Mouse (Mus musculus) ES-E14 (cell line): ENCODE data around the gene Qrsl1. TPM values are rescaled to one million over a fixed set of nuclear protein-coding genes. Genes with fewer than 3 reads are reported as not detected.
"Not testable (repeated sequence)": the region's sequence is repeated elsewhere in the genome, so short reads cannot be mapped to it uniquely, and the experiment has no call there.

Experiments used
- DNase-seq: peaks from one replicate; pipeline ENCODE4 v3.0.0-alpha.2; 2013; ENCODE audit warnings: low read depth, low spot score
- H3K27ac ChIP-seq: 2 replicates; pipeline ENCODE4 v1.5.1; 2012; ENCODE audit warnings: low read depth, mild to moderate bottlenecking, low read length, moderate library complexity, mixed read lengths; ENCODE audit not compliant: poor library complexity, insufficient read depth, severe bottlenecking
- H3K36me3 ChIP-seq: 2 replicates; pipeline ENCODE4 v1.6.1; 2012; ENCODE audit warnings: mild to moderate bottlenecking, low read length, moderate library complexity, mixed read lengths; ENCODE audit not compliant: control insufficient read depth, poor library complexity, insufficient read depth, severe bottlenecking
- H3K4me1 ChIP-seq, 2 experiments: fragments of 150-350 bp in 1 of 2; sonication (generic) in 1 of 2; 2 replicates each; pipeline ENCODE4 v1.6.1; 2012; ENCODE audit warnings: low read length in 2 of 2, mild to moderate bottlenecking in 1 of 2, mixed read lengths in 1 of 2; ENCODE audit not compliant: control insufficient read depth in 2 of 2, insufficient read depth in 2 of 2, poor library complexity in 1 of 2
- H3K4me3 ChIP-seq, 2 experiments: fragments of 150-350 bp in 1 of 2; sonication (generic) in 1 of 2; 2 replicates each; pipeline ENCODE4 v1.5.1; 2012; ENCODE audit warnings: low read length in 2 of 2, low read depth in 1 of 2, mild to moderate bottlenecking in 1 of 2, mixed read lengths in 1 of 2; ENCODE audit not compliant: insufficient read depth in 1 of 2, poor library complexity in 1 of 2, severe bottlenecking in 1 of 2
- H3K9ac ChIP-seq: 2 replicates; pipeline ENCODE4 v1.6.1; 2012; ENCODE audit warnings: low read depth, mild to moderate bottlenecking, low read length, mixed read lengths; ENCODE audit not compliant: poor library complexity, insufficient read depth, severe bottlenecking
- H3K9me3 ChIP-seq: fragments of 150-350 bp; sonication (generic); 2 replicates; pipeline ENCODE4 v1.6.1; 2012; ENCODE audit warnings: low read depth, mild to moderate bottlenecking, low read length; ENCODE audit not compliant: control insufficient read depth, insufficient read depth
- CHD2 ChIP-seq: IDR thresholded peaks from 2 replicates; pipeline ENCODE4 v1.6.1; 2014; ENCODE audit warnings: mild to moderate bottlenecking, low read depth, low read length, inconsistent platforms
- HCFC1 ChIP-seq: IDR thresholded peaks from 2 replicates; pipeline ENCODE4 v1.6.1; 2012; ENCODE audit warnings: low read length, inconsistent platforms, borderline replicate concordance; ENCODE audit not compliant: insufficient read depth
- MAFK ChIP-seq: IDR thresholded peaks from 2 replicates; pipeline ENCODE4 v1.6.1; 2014; ENCODE audit warnings: mild to moderate bottlenecking, low read depth, low read length, inconsistent platforms; ENCODE audit not compliant: insufficient read depth
- ZC3H11A ChIP-seq: IDR thresholded peaks from 2 replicates; pipeline ENCODE4 v1.6.1; 2012; ENCODE audit warnings: low read depth, mild to moderate bottlenecking, inconsistent platforms, low read length, borderline replicate concordance
- ZNF384 ChIP-seq: IDR thresholded peaks from 2 replicates; pipeline ENCODE4 v1.6.1; 2012; ENCODE audit warnings: low read depth, low read length, inconsistent platforms
- in situ Hi-C, 2 experiments: fragments of 600-800 bp; cut with MboI; formaldehyde crosslinking; loops; one replicate each; pipeline ENCODE4 v1.15.1; 2025; ENCODE audit warnings: low sequenced_read_pairs in 2 of 2, inconsistent platforms in 1 of 2; ENCODE audit not compliant: unreplicated experiment in 2 of 2
- total RNA-seq: library from RNA; depleted of rRNA; stranded (reverse); fragments of 300-350 nt; gene quantifications from 2 replicates; pipeline ENCODE4 v1.2.3, GENCODE M21; 2012

Qrsl1 gene
- total RNA-seq, 1 experiment, result 24.8 TPM

DNA sequence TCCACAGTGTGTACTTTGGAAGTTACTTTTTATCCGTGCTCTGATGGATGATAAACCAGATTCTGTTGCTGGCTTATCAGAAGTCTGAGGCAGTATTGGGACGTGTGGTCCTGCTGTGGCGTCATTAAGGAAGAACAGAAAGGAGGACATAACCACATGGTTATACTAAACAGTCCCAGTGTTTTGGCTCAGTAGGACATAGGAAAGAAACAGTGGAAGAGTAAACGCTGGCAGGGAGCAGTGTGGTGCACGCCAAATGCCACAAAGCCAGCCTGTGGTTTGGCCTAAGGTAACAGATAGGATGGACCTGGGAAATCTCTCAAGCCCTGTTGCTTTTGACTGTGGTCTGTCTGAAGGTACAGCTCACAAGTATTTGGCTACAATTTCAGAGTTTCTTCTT is 27.1 kb upstream of the Qrsl1 start:
- no peak for TF ChIP-seq HCFC1
- TF ChIP-seq CHD2, result no peak
- TF ChIP-seq MAFK, result no peak
- TF ChIP-seq ZC3H11A, result no peak
- TF ChIP-seq ZNF384, result no peak
- no peak overlapping the region for H3K9ac ChIP-seq
- H3K9me3 ChIP-seq, result no peaks in the 10 kb centered on the region
- H3K36me3 ChIP-seq, result peaks cover 6% of the 10 kb centered on the region; the same call in 1 of the 2 replicates
- H3K4me1 ChIP-seq, result 0 out of 4 replicates have a peak, but pooled peaks cover 0 to 4% of the 10 kb centered on the region in 2 experiments
- in situ Hi-C loops, result loop anchor here in 1 of 2 experiments (10.0 kb wide), 1 partner anchor 354 kb away; the partner anchor contains the start of gene Cd24a
- no peak overlapping the region for H3K4me3 ChIP-seq
- H3K27ac ChIP-seq, result no peak overlapping the region
- DNase-seq, result no peak

DNA sequence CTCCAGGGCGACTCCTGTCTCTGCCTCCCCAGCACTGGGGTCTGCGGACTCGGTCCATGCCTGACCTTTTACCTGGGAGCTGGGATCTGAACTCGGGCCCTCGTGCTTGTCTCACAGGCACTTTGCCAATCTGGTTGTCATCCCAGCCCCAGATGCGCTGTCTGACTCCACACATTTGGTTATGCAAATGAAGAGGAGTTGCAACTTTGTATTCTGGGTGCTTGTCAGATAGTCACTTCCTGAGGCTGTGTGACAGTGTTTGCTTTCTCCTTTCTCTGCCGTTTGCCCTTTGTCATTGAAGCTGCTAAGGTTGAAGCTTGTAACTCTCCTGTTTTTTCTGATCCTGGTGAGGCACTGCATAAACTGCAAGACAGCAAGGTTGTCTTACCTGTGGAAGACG is 26.2 kb upstream of the Qrsl1 start:
- Histone ChIP-seq H3K9ac (no peak overlapping the region), H3K27ac (no peak overlapping the region), H3K4me3 (no peak overlapping the region), H3K4me1 (0 out of 4 replicates have a peak, but pooled peaks cover 0 to 4% of the 10 kb centered on the region in 2 experiments), H3K9me3 (no peaks in the 10 kb centered on the region), H3K36me3 (peaks cover 3% of the 10 kb centered on the region; the same call in 1 of the 2 replicates)
- DNase-seq, result no peak
- TF ChIP-seq CHD2, result no peak
- TF ChIP-seq ZNF384, result no peak
- TF ChIP-seq MAFK, result no peak
- TF ChIP-seq HCFC1, result no peak
- TF ChIP-seq ZC3H11A, result no peak
- in situ Hi-C loops, result loop anchor here in 1 of 2 experiments (10.0 kb wide), 1 partner anchor 353 kb away; the partner anchor contains the start of gene Cd24a

DNA sequence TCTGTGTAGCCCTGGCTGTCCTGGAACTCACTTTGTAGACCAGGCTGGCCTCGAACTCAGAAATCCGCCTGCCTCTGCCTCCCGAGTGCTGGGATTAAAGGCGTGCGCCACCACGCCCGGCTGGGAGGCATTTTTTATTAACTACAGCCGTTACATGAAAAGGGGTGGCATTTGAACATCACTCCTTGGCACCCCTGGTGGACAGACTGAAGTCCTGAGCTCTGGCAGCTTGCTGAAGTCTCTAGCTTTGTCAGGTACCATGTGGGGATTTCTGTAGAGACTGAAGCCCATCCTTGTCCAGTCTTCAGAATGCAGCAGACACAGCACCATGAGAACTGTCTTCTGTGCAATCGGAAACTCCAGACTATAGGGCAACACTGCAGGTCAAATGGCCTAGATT is 24.2 kb upstream of the Qrsl1 start:
- DNase-seq, H3K36me3 ChIP-seq, H3K9ac ChIP-seq, H3K9me3 ChIP-seq, H3K27ac ChIP-seq, H3K4me3 ChIP-seq, H3K4me1 ChIP-seq: not testable (repeated sequence)
- in situ Hi-C loops, result loop anchor here in 1 of 2 experiments (10.0 kb wide), 1 partner anchor 351 kb away; the partner anchor contains the start of gene Cd24a

DNA sequence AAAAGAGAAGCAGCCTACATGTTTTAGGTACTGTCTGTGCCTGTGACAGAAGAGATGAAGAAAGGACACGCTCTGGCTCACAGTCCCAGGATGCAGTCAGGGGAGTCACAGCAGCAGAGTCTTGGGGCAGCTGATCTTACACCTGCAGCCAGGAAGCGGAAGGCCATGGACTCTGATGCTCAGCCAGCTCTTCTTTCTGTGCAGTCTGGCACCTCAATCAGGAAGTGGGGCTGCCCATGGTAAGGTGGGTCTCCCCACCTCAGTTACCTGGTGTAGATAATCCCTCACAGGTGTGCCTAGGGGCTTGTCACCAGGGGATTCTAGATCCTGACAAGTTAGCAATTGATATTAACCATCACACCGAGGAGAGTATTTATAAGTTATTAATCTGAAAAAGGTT is 21.6 kb upstream of the Qrsl1 start:
- H3K4me3 ChIP-seq, result no peak overlapping the region
- H3K4me1 ChIP-seq, result 0 out of 4 replicates have a peak, but pooled peaks cover 0 to 4% of the 10 kb centered on the region in 2 experiments
- no peak overlapping the region for H3K9ac ChIP-seq
- no peaks in the 10 kb centered on the region for H3K9me3 ChIP-seq
- DNase-seq, result no peak
- no peaks in the 10 kb centered on the region; the same call in 1 of the 2 replicates for H3K36me3 ChIP-seq
- no peak overlapping the region for H3K27ac ChIP-seq
- no peak for TF ChIP-seq HCFC1
- TF ChIP-seq MAFK, result no peak
- no peak for TF ChIP-seq ZC3H11A
- TF ChIP-seq ZNF384, result no peak
- no peak for TF ChIP-seq CHD2
- in situ Hi-C loops, result loop anchor here (10.0 to 25.0 kb wide), 2 partner anchors 336 to 348 kb away; partner anchors contain the start of gene Cd24a (in 2 of the 2)
